Mouse (Mus musculus): Measurements from ENCODE around the gene Olfml2b. TPM values are rescaled to one million over a fixed set of nuclear protein-coding genes. Genes with fewer than 3 reads are reported as not detected.

The Olfml2b gene
- polyA plus RNA-seq, 1 experiment from 2014 or later: 3.4 TPM

DNA sequence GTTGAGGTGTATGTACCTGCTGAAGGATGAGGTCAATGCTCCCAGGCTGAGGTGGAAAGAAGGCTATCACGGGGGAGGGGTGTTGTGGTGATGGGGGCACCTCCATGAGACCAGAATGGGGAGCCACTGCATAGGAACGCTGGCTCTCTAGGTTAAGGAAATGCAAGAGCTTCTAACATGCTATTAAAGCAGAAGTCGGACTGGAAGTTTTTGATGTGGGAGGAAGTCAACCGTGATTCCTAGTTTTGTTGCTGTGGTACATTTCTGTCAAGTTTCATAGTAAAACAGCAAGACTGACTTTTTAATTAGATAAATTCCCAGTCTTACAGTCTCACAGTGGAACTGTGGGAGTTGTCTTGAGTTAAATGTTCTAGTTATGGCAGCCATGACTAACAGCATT, 61.7 kb downstream of the Olfml2b start:
- H3K4me2 ChIP-seq (ENCODE audit: low read depth, low read length): no peak overlapping the region
- ATAC-seq (ENCODE audit: low read depth): no peak
- H3K4me3 ChIP-seq (ENCODE audit: low read depth, low read length): no peak overlapping the region
- H3K9ac ChIP-seq (ENCODE audit: low read depth, low read length): no peak overlapping the region
- WGBS (ENCODE audit: insufficient replicate concordance): 61% methylated on average over 4 of the region's 4 CpGs
- H3K27ac ChIP-seq (ENCODE audit: low read length): no peak overlapping the region
- H3K27me3 ChIP-seq (ENCODE audit: control insufficient read depth, insufficient read depth, low read depth, low read length): no peaks in the 10 kb centered on the region
- H3K4me1 ChIP-seq (ENCODE audit: control insufficient read depth, low read depth, low read length): no peaks in the 10 kb centered on the region
- no peaks in the 10 kb centered on the region for H3K36me3 ChIP-seq (ENCODE audit: control insufficient read depth, insufficient read depth)
- no peaks in the 10 kb centered on the region for H3K9me3 ChIP-seq (replicated peaks; ENCODE audit: control insufficient read depth, low read length)

- ATAC-seq (ENCODE audit: low read depth): no peak
- H3K27ac ChIP-seq (ENCODE audit: low read length): no peak overlapping the region
- 31% methylated on average over 3 of the region's 3 CpGs for WGBS (ENCODE audit: insufficient replicate concordance)
- H3K9me3 ChIP-seq (replicated peaks; ENCODE audit: control insufficient read depth, low read length): no peaks in the 10 kb centered on the region
- H3K4me2 ChIP-seq (ENCODE audit: low read depth, low read length): no peak overlapping the region
- no peak overlapping the region for H3K4me3 ChIP-seq (ENCODE audit: low read depth, low read length)
- H3K4me1 ChIP-seq (ENCODE audit: control insufficient read depth, low read depth, low read length): no peaks in the 10 kb centered on the region
- no peaks in the 10 kb centered on the region for H3K36me3 ChIP-seq (ENCODE audit: control insufficient read depth, insufficient read depth)
- H3K9ac ChIP-seq (ENCODE audit: low read depth, low read length): no peak overlapping the region
- H3K27me3 ChIP-seq (ENCODE audit: control insufficient read depth, insufficient read depth, low read depth, low read length): no peaks in the 10 kb centered on the region
Observed at GRCm38 (mm10) chr1:170709034-170709433, 64.7 kb downstream of the Olfml2b start.

DNA sequence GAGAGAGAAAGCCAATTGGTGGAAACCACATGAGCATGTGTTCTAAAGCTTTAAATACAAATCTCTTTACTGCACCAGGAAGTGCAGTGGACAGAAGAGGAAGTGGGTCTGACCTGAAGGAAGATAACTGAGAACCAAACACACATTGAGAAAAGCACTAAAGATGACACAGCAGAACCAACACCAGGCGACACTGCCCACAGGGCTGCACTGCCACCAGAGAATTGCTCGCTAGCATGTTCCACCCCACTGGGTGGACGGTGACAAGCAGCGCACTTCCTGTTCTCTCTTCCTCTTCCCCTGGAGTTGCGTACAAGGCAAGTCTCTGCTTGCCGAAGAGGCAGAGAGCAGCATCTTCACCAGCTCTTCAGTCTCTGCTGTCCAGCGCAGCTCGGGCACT, 65.1 kb downstream of the Olfml2b start:
- Histone ChIP-seq H3K9ac (ENCODE audit: low read depth, low read length) (no peak overlapping the region), H3K9me3 (replicated peaks; ENCODE audit: control insufficient read depth, low read length) (no peaks in the 10 kb centered on the region), H3K4me3 (ENCODE audit: low read depth, low read length) (no peak overlapping the region), H3K4me1 (ENCODE audit: control insufficient read depth, low read depth, low read length) (no peaks in the 10 kb centered on the region), H3K27me3 (ENCODE audit: control insufficient read depth, insufficient read depth, low read depth, low read length) (no peaks in the 10 kb centered on the region), H3K27ac (ENCODE audit: low read length) (0 out of 2 replicates have a peak overlapping the region, but pooled peaks have one; percentile 32), H3K36me3 (ENCODE audit: control insufficient read depth, insufficient read depth) (no peaks in the 10 kb centered on the region), H3K4me2 (ENCODE audit: low read depth, low read length) (no peak overlapping the region; the same call in 1 of the 2 replicates)
- 28% methylated on average over 8 of the region's 8 CpGs for WGBS (ENCODE audit: insufficient replicate concordance)
- peak; percentile 79 for ATAC-seq (ENCODE audit: low read depth)

GRCm38 (mm10) chr1:170709969-170710368, 65.6 kb downstream of the Olfml2b start:
- H3K9me3 ChIP-seq (replicated peaks; ENCODE audit: control insufficient read depth, low read length): no peaks in the 10 kb centered on the region
- no peak overlapping the region for H3K9ac ChIP-seq (ENCODE audit: low read depth, low read length)
- no peaks in the 10 kb centered on the region for H3K27me3 ChIP-seq (ENCODE audit: control insufficient read depth, insufficient read depth, low read depth, low read length)
- no peak for ATAC-seq (ENCODE audit: low read depth)
- 0 out of 2 replicates have a peak overlapping the region, but pooled peaks have one; percentile 32 for H3K27ac ChIP-seq (ENCODE audit: low read length)
- 53% methylated on average over 3 of the region's 3 CpGs for WGBS (ENCODE audit: insufficient replicate concordance)
- H3K4me2 ChIP-seq (ENCODE audit: low read depth, low read length): no peak overlapping the region; the same call in 1 of the 2 replicates
- H3K36me3 ChIP-seq (ENCODE audit: control insufficient read depth, insufficient read depth): no peaks in the 10 kb centered on the region
- no peaks in the 10 kb centered on the region for H3K4me1 ChIP-seq (ENCODE audit: control insufficient read depth, low read depth, low read length)
- H3K4me3 ChIP-seq (ENCODE audit: low read depth, low read length): no peak overlapping the region

GRCm38 (mm10) chr1:170711731-170712130, 67.4 kb downstream of the Olfml2b start:
- ATAC-seq (ENCODE audit: low read depth): no peak
- no peaks in the 10 kb centered on the region for H3K9me3 ChIP-seq (replicated peaks; ENCODE audit: control insufficient read depth, low read length)
- no peak overlapping the region for H3K4me2 ChIP-seq (ENCODE audit: low read depth, low read length)
- H3K4me1 ChIP-seq (ENCODE audit: control insufficient read depth, low read depth, low read length): no peaks in the 10 kb centered on the region
- H3K4me3 ChIP-seq (ENCODE audit: low read depth, low read length): no peak overlapping the region
- no peak overlapping the region for H3K9ac ChIP-seq (ENCODE audit: low read depth, low read length)
- H3K36me3 ChIP-seq (ENCODE audit: control insufficient read depth, insufficient read depth): no peaks in the 10 kb centered on the region
- H3K27ac ChIP-seq (ENCODE audit: low read length): no peak overlapping the region
- WGBS (ENCODE audit: insufficient replicate concordance): 93% methylated on average over 7 of the region's 7 CpGs
- H3K27me3 ChIP-seq (ENCODE audit: control insufficient read depth, insufficient read depth, low read depth, low read length): no peaks in the 10 kb centered on the region

DNA sequence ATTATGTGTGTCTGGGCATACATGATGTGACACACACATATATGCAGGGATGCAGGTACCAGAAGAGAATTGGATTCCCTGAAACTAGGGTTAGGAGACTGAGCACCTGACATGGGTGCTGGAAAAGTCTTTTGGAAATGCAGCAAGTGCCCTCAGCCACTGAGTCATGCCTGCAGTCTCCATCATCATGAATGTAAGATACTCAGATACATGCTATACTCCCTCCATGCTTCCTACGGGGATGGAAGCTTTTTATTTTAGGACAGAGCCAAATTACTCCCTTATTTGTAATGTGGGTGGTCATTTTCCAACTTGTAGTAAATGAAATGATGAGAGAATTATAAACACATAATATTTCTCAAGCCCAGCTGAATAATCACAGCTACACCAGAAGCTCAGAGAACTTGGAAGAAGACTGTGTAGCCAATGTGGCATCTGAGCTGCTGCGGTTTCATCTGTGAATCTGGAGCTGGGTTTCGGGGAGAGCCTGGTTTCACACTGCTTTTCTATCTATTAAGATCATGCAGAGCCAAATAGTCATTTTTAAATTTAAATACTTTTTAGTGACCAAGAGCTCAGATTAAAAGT, 73.0 kb downstream of the Olfml2b start:
- Histone ChIP-seq H3K27ac (ENCODE audit: low read length) (no peak overlapping the region), H3K27me3 (ENCODE audit: control insufficient read depth, insufficient read depth, low read depth, low read length) (no peaks in the 10 kb centered on the region), H3K4me2 (ENCODE audit: low read depth, low read length) (no peak overlapping the region), H3K4me3 (ENCODE audit: low read depth, low read length) (no peak overlapping the region), H3K4me1 (ENCODE audit: control insufficient read depth, low read depth, low read length) (no peaks in the 10 kb centered on the region), H3K9ac (ENCODE audit: low read depth, low read length) (no peak overlapping the region), H3K36me3 (ENCODE audit: control insufficient read depth, insufficient read depth) (no peaks in the 10 kb centered on the region), H3K9me3 (replicated peaks; ENCODE audit: control insufficient read depth, low read length) (no peaks in the 10 kb centered on the region)
- ATAC-seq (ENCODE audit: low read depth): no peak
- 85% methylated on average over 3 of the region's 3 CpGs for WGBS (ENCODE audit: insufficient replicate concordance)

DNA sequence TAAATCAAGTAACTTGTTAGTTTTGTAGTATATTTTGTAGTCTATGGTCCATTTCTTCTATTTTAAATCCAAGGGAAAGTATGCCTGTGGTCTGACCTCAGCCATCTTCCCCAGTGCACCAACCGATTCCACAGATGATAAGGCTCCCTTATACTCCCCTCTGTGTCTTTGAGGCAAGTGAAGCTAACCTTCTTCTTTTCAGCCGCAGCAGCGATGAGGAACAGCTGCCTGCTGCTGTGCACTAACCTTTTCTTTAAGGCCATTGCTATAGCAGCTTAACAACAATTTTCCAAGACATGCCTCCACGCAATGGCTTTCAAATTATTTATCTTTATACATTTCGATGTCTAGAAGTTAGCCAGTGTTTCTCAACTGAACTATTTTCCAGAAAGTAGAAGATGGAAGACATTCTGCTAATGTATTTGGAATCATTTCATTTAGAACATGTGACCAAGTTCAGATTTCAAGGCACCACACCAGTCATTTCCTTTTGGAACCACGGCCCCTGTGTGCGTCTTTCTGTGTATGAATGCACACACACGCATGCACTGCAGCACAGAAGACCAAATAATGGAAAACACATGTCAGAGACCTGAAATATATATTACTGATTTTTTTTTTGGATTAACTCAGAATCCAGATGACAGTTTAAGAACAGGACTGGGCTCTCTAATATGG, 73.9 kb downstream of the Olfml2b start:
- H3K4me2 ChIP-seq (ENCODE audit: low read depth, low read length): no peak overlapping the region
- no peak for ATAC-seq (ENCODE audit: low read depth)
- H3K9me3 ChIP-seq (replicated peaks; ENCODE audit: control insufficient read depth, low read length): no peaks in the 10 kb centered on the region
- no peaks in the 10 kb centered on the region for H3K36me3 ChIP-seq (ENCODE audit: control insufficient read depth, insufficient read depth)
- H3K27ac ChIP-seq (ENCODE audit: low read length): no peak overlapping the region
- 60% methylated on average over 8 of the region's 8 CpGs for WGBS (ENCODE audit: insufficient replicate concordance)
- no peak overlapping the region for H3K9ac ChIP-seq (ENCODE audit: low read depth, low read length)
- no peaks in the 10 kb centered on the region for H3K27me3 ChIP-seq (ENCODE audit: control insufficient read depth, insufficient read depth, low read depth, low read length)
- no peaks in the 10 kb centered on the region for H3K4me1 ChIP-seq (ENCODE audit: control insufficient read depth, low read depth, low read length)
- H3K4me3 ChIP-seq (ENCODE audit: low read depth, low read length): no peak overlapping the region

DNA sequence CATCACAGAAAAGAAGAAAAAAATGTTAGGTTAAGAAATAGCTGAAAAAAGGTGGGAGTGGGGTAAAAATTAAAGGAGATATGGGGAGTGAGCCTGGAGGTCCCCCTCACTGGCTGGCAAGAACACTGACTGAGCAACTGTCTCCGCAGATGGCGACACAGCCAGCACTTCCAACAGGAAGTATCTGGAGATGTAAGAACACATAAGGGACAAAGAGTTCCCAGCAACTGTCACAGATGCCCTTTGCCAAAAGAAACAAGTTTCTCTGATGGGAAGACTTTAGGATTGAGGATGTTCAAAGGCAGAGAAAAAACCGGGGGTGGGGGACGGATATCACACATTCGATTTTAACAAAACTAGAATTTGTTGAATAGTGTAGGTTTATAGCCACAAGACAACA, 77.2 kb downstream of the Olfml2b start:
- H3K4me1 ChIP-seq (ENCODE audit: control insufficient read depth, low read depth, low read length): no peaks in the 10 kb centered on the region
- no peak for ATAC-seq (ENCODE audit: low read depth)
- WGBS (ENCODE audit: insufficient replicate concordance): 74% methylated on average over 5 of the region's 5 CpGs

DNA sequence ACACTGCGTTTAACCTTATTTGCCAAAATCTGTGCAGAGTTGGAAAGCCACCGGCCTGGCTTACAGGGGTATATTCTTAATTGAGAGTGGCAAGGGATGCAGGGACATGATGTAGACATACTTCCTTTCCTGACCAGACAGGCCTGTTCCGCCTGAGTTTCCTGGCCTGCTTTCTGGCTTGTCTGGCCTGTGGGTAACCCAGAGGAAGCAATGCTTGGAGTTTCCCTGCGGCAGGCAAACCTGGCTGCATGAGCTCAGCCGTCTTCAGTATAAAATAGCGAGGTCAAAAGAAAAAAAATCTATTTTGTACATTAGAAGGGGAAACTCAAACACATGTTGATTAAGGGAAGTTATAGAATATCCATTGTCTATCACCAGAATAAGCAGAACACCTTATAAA, 84.2 kb downstream of the Olfml2b start:
- no peak for ATAC-seq (ENCODE audit: low read depth)
- no peaks in the 10 kb centered on the region for H3K27me3 ChIP-seq (ENCODE audit: control insufficient read depth, insufficient read depth, low read depth, low read length)
- WGBS (ENCODE audit: insufficient replicate concordance): 51% methylated on average over 6 of the region's 6 CpGs

More for the DNA sequence above, 77.2 kb downstream of the Olfml2b start:
- Histone ChIP-seq H3K9ac (ENCODE audit: low read depth, low read length) (no peak overlapping the region), H3K36me3 (ENCODE audit: control insufficient read depth, insufficient read depth) (no peaks in the 10 kb centered on the region), H3K4me2 (ENCODE audit: low read depth, low read length) (no peak overlapping the region), H3K4me3 (ENCODE audit: low read depth, low read length) (no peak overlapping the region), H3K27ac (ENCODE audit: low read length) (no peak overlapping the region), H3K9me3 (replicated peaks; ENCODE audit: control insufficient read depth, low read length) (no peaks in the 10 kb centered on the region), H3K27me3 (ENCODE audit: control insufficient read depth, insufficient read depth, low read depth, low read length) (no peaks in the 10 kb centered on the region)

More for the DNA sequence above, 84.2 kb downstream of the Olfml2b start:
- Histone ChIP-seq H3K4me1 (ENCODE audit: control insufficient read depth, low read depth, low read length) (no peaks in the 10 kb centered on the region), H3K4me3 (ENCODE audit: low read depth, low read length) (no peak overlapping the region), H3K9me3 (replicated peaks; ENCODE audit: control insufficient read depth, low read length) (no peaks in the 10 kb centered on the region), H3K27ac (ENCODE audit: low read length) (no peak overlapping the region), H3K9ac (ENCODE audit: low read depth, low read length) (no peak overlapping the region), H3K36me3 (ENCODE audit: control insufficient read depth, insufficient read depth) (no peaks in the 10 kb centered on the region), H3K4me2 (ENCODE audit: low read depth, low read length) (no peak overlapping the region)

Data from liver, embryonic 16.5 days (tissue).